Mouse (Mus musculus) heart, adult 10 weeks (tissue): Measurements from ENCODE around the gene Sult2b1. TPM values are rescaled to one million over a fixed set of nuclear protein-coding genes. Genes with fewer than 3 reads are reported as not detected.

Experiments used
- polyA plus RNA-seq: library from polyadenylated mRNA; stranded (reverse); fragments of 350-450 nt; fragmentation: Illumina TruSeq; extraction: RNeasy Lipid Tissue Mini Kit (QIAGEN cat#74804); gene quantifications from one replicate; pipeline ENCODE4 v1.2.3, GENCODE M21; 2014; ENCODE audit warnings: low read depth, low replicate concordance

The Sult2b1 gene
- polyA plus RNA-seq, result not detected

GRCm38 (mm10) chr7:45784524-45785372 is at the start of gene Sult2b1:
Gene Sult2b1 (minus strand): TSS chr7:45784669.

GRCm38 (mm10) chr7:45830427-45831127 is 46.1 kb upstream of the Sult2b1 start, which contains the start of gene Grwd1:
Gene Grwd1 (minus strand): TSS chr7:45830944.

GRCm38 (mm10) chr7:45824598-45824997 is 40.1 kb upstream of the Sult2b1 start, which contains the start of gene Kcnj14:
Gene Kcnj14 (minus strand): TSS chr7:45824782.

GRCm38 (mm10) chr7:45813787-45814779 is 29.6 kb upstream of the Sult2b1 start, which contains the start of gene Cyth2:
Gene Cyth2 (minus strand): TSS chr7:45814581.

GRCm38 (mm10) chr7:45783511-45784091 is 868 bp downstream of the Sult2b1 start, which contains the start of gene Lmtk3:
Gene Lmtk3 (plus strand): TSS chr7:45783738.

GRCm38 (mm10) chr7:45725713-45726112 is 58.8 kb downstream of the Sult2b1 start, which contains the start of gene Spaca4:
Gene Spaca4 (minus strand): TSS chr7:45725813.

GRCm38 (mm10) chr7:45720413-45721233 is 63.8 kb downstream of the Sult2b1 start, which contains the start of gene Fam83e:
Gene Fam83e (plus strand): TSS chr7:45721212.

GRCm38 (mm10) chr7:45717918-45718297 is 66.6 kb downstream of the Sult2b1 start, which contains the start of gene Sphk2:
Gene Sphk2 (minus strand): TSS chr7:45718002.

GRCm38 (mm10) chr7:45715090-45715708 is 69.3 kb downstream of the Sult2b1 start, which contains the start of gene Rpl18:
Gene Rpl18 (plus strand): TSS chr7:45715457.

GRCm38 (mm10) chr7:45704730-45705442 is 79.6 kb downstream of the Sult2b1 start, which contains the start of gene Dbp:
Gene Dbp (plus strand): TSS chr7:45705088.

GRCm38 (mm10) chr7:45699523-45700141 is 84.8 kb downstream of the Sult2b1 start, which contains the start of gene Car11:
Gene Car11 (plus strand): TSS chr7:45699843.

GRCm38 (mm10) chr7:45693921-45694591 is 90.4 kb downstream of the Sult2b1 start, which contains the start of gene Sec1:
Gene Sec1 (minus strand): TSS chr7:45694402.

GRCm38 (mm10) chr7:45683396-45684050 is 100.9 kb downstream of the Sult2b1 start, which contains the start of gene Ntn5:
Gene Ntn5 (plus strand): TSS chr7:45684022.

